Comparison of ENCODE assay signal across 8 mouse cellular contexts in the genomic region with DNA sequence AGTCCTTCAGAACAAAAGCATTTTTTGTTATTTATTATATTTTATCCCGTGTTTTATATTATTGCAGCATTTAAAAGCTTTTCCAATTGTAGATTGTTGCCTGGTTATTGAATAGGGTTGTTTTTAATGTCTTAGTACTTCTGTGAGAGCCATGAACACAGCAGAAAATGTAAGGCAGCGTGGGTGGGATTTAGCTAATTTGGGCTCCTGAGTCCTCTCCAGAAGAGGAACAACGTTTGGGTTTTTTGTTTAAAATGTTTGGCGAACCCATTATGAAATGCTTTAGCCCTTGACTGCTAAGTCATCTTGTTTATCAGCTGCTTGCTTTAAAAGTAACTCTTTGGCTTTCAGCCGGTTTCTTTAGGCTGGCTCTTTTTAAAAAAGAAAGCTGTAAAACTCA. TPM values are rescaled to one million over a fixed set of nuclear protein-coding genes. Genes with fewer than 3 reads are reported as not detected.
A peak's percentile ranks its signal among the peaks of the same experiment; 100 is the strongest.
DNase-seq lines count a peak whose midpoint lies in the region; ATAC-seq and TF ChIP-seq lines count a peak whose summit lies in the region.

No protein-coding gene starts in this region.

- WGBS in heart, embryonic 12.5 days, result 19% methylated on average over 5 of the region's 5 CpGs
- 21% methylated on average over 5 of the region's 5 CpGs for WGBS in forebrain, embryonic 12.5 days
- 13% methylated on average over 5 of the region's 5 CpGs for WGBS in liver, embryonic 13.5 days (ENCODE audit: insufficient replicate concordance)

- H3K79me3 ChIP-seq in C2C12 (ENCODE audit: low read depth), result peaks cover 67% of the 10 kb centered on the region

- peaks cover 20% of the 10 kb centered on the region; the same call in 1 of the 2 replicates for H3K27me3 ChIP-seq in heart, embryonic 12.5 days (replicated peaks)
- H3K27me3 ChIP-seq in C2C12 (ENCODE audit: control insufficient read depth, insufficient read depth, insufficient read length), result no peaks in the 10 kb centered on the region
- peaks cover 17% of the 10 kb centered on the region for H3K27me3 ChIP-seq in forebrain, embryonic 12.5 days
- H3K27me3 ChIP-seq in liver, embryonic 13.5 days, result peaks cover 8% of the 10 kb centered on the region; the same call in 1 of the 2 replicates

- H3K36me3 ChIP-seq in heart, embryonic 12.5 days, result peaks cover 11% of the 10 kb centered on the region
- H3K36me3 ChIP-seq in C2C12 (ENCODE audit: control insufficient read depth, insufficient read depth), result peaks cover 17% of the 10 kb centered on the region
- H3K36me3 ChIP-seq in forebrain, embryonic 12.5 days (replicated peaks), result 0 out of 2 replicates have a peak, but pooled peaks cover 4% of the 10 kb centered on the region
- peaks cover 22% of the 10 kb centered on the region for H3K36me3 ChIP-seq in liver, embryonic 13.5 days

- intact Hi-C loops in heart, postnatal 25 days (cut with DNase I), result no loop called here

- 0 out of 2 replicates have a peak, but pooled peaks cover 7% of the 10 kb centered on the region for H3K4me1 ChIP-seq in heart, embryonic 12.5 days (replicated peaks)
- peaks cover 5% of the 10 kb centered on the region; the same call in 1 of the 2 replicates for H3K4me1 ChIP-seq in forebrain, embryonic 12.5 days
- H3K4me1 ChIP-seq in liver, embryonic 13.5 days (replicated peaks), result peaks cover 27% of the 10 kb centered on the region

- peak overlapping the region; percentile 68 for H3K4me2 ChIP-seq in heart, embryonic 12.5 days
- peak overlapping the region; percentile 55 for H3K4me2 ChIP-seq in forebrain, embryonic 12.5 days
- peak overlapping the region; percentile 64 for H3K4me2 ChIP-seq in liver, embryonic 13.5 days

- DNase-seq in heart, postnatal 25 days (ENCODE audit: low spot score), result no peak
- no peak for DNase-seq in liver, embryonic 13.5 days
- no peak for DNase-seq in ovary, postnatal 10 days (ENCODE audit: low spot score)
- DNase-seq in Muller cell, postnatal 12 days (ENCODE audit: inconsistent ontology term), result no peak
- no peak for DNase-seq in right cerebral cortex, postnatal 25 days

- no peak for TF ChIP-seq CTCF in C2C12 (IDR thresholded peaks at IDR 0.05; ENCODE audit: control insufficient read depth, insufficient read depth, insufficient read length)

- H3K9me3 ChIP-seq in heart, embryonic 12.5 days (replicated peaks), result no peaks in the 10 kb centered on the region
- H3K9me3 ChIP-seq in forebrain, embryonic 12.5 days, result no peaks in the 10 kb centered on the region
- H3K9me3 ChIP-seq in liver, embryonic 13.5 days (replicated peaks), result no peaks in the 10 kb centered on the region

- H3ac ChIP-seq in C2C12 (ENCODE audit: control insufficient read depth, insufficient read length, low read depth), result no peak overlapping the region

- H3K4me3 ChIP-seq in heart, embryonic 12.5 days, result peak overlapping the region; percentile 87
- peak overlapping the region; percentile 61 for H3K4me3 ChIP-seq in C2C12 (ENCODE audit: insufficient read depth, poor library complexity, severe bottlenecking)
- peak overlapping the region; percentile 56 for H3K4me3 ChIP-seq in forebrain, embryonic 12.5 days (replicated peaks)
- peak overlapping the region; percentile 79 for H3K4me3 ChIP-seq in liver, embryonic 13.5 days (replicated peaks)

- no peak for ATAC-seq in heart, embryonic 12.5 days (ENCODE audit: insufficient number of reproducible peaks, low FRiP score)
- ATAC-seq in forebrain, embryonic 12.5 days (ENCODE audit: low FRiP score), result no peak
- ATAC-seq in liver, embryonic 13.5 days (ENCODE audit: low read depth), result no peak

- peaks cover 72% of the 10 kb centered on the region for H3K79me2 ChIP-seq in C2C12 (ENCODE audit: control insufficient read depth, insufficient read depth)

- H3K9ac ChIP-seq in heart, embryonic 12.5 days, result peak overlapping the region; percentile 51; the same call in 1 of the 2 replicates
- peak overlapping the region; percentile 42; the same call in 1 of the 2 replicates for H3K9ac ChIP-seq in forebrain, embryonic 12.5 days
- H3K9ac ChIP-seq in liver, embryonic 13.5 days, result peak overlapping the region; percentile 89

- no peak overlapping the region for H3K27ac ChIP-seq in heart, embryonic 12.5 days (ENCODE audit: poor library complexity, severe bottlenecking)
- no peak overlapping the region for H3K27ac ChIP-seq in forebrain, embryonic 12.5 days
- H3K27ac ChIP-seq in liver, embryonic 13.5 days, result 0 out of 2 replicates have a peak overlapping the region, but pooled peaks have one; percentile 23

TF ChIP-seq in C2C12, 6 proteins besides CTCF, POLR2A, EP300 and RAD21:
- TF ChIP-seq MYOD1 (IDR thresholded peaks at IDR 0.05; ENCODE audit: control insufficient read depth, insufficient read length, low read depth) (no peak), FOSL1 (IDR thresholded peaks at IDR 0.05; ENCODE audit: insufficient read depth, low read length, poor library complexity, severe bottlenecking) (no peak), MAX (IDR thresholded peaks at IDR 0.05) (no peak), CEBPB (IDR thresholded peaks at IDR 0.05; ENCODE audit: low read depth) (no peak)

RNA-seq across cellular contexts. Expression of gene Ogt, which starts 2.2 kb away (rescaled TPM):
- 119 and 127 TPM in 2 replicates for polyA plus RNA-seq in heart, embryonic 12.5 days (2016; fragmentation: Nextera tagmentation; extraction: Ambion mirVana)
- total RNA-seq in heart, postnatal 25 days (2021), result 10 to 100 TPM; 56.0 to 62.5 TPM
- polyA plus RNA-seq in C2C12 (2012; fragmentation: generic; extraction: Trizol), result 14.2 TPM
- 199 and 218 TPM in 2 replicates for polyA plus RNA-seq in forebrain, embryonic 12.5 days (2016; fragmentation: Nextera tagmentation; extraction: Ambion mirVana)
- 44.1 and 54.1 TPM in 2 replicates for polyA plus RNA-seq in liver, embryonic 13.5 days (2015; fragmentation: Nextera tagmentation; extraction: Ambion mirVana)
